Mouse (Mus musculus): ENCODE measurements around the gene Stxbp5.

GRCm38 (mm10) chr10:9832937-9833336, 67.9 kb downstream of the Stxbp5 start:
- TF ChIP-seq CTCF (IDR thresholded peaks at IDR 0.05; ENCODE audit: low read depth, low read length) (no peak), POLR2A (IDR thresholded peaks at IDR 0.05; ENCODE audit: extremely low read depth, insufficient read depth, low read length) (no peak)
